Mouse (Mus musculus): ENCODE data around the gene Apol11a.
"Not testable (repeated sequence)": the region's sequence is repeated elsewhere in the genome, so short reads cannot be mapped to it uniquely, and the experiment has no call there.

- not testable (repeated sequence) for TF ChIP-seq CTCF, EP300 (IDR thresholded peaks at IDR 0.05; ENCODE audit: low read depth)
Measured at GRCm38 (mm10) chr15:77520596-77520995, 12.5 kb downstream of the Apol11a start.

Measured in heart, postnatal 0 days (tissue).